Mouse (Mus musculus) myocyte (in vitro differentiated cells): ENCODE results near the gene Gon4l.

Source experiments
- CEBPB ChIP-seq: IDR thresholded peaks from 2 replicates; pipeline ENCODE4 v1.6.1; 2011; ENCODE audit warnings: mild to moderate bottlenecking, moderate library complexity; ENCODE audit not compliant: poor library complexity, insufficient read depth, severe bottlenecking
- E2F4 ChIP-seq: IDR thresholded peaks from one replicate; pipeline ENCODE4 v1.6.1; 2011; ENCODE audit warnings: mild to moderate bottlenecking, control low read depth, moderate library complexity; ENCODE audit not compliant: insufficient read depth
- MAX ChIP-seq: IDR thresholded peaks from one replicate; pipeline ENCODE4 v1.6.1; 2011; ENCODE audit warnings: low read depth, mild to moderate bottlenecking, control low read depth
- MYOG ChIP-seq, 3 experiments: IDR thresholded peaks; one replicate each; pipeline ENCODE4 v1.6.1; 2011; ENCODE audit warnings: control low read depth in 2 of 3, low read depth in 2 of 3, mild to moderate bottlenecking in 2 of 3; ENCODE audit not compliant: insufficient read length in 2 of 3, control insufficient read depth in 1 of 3, insufficient read depth in 1 of 3
- POLR2A ChIP-seq: IDR thresholded peaks from one replicate; pipeline ENCODE4 v1.6.1; 2011; ENCODE audit warnings: low read depth, mild to moderate bottlenecking, control low read depth, moderate library complexity; ENCODE audit not compliant: insufficient read length
- POLR2AphosphoS2 ChIP-seq: IDR thresholded peaks from one replicate; pipeline ENCODE4 v1.6.1; 2011; ENCODE audit warnings: low read depth, control low read depth; ENCODE audit not compliant: insufficient read length
- TCF12 ChIP-seq: IDR thresholded peaks from one replicate; pipeline ENCODE4 v1.6.1; 2011; ENCODE audit warnings: mild to moderate bottlenecking, control low read depth; ENCODE audit not compliant: poor library complexity, insufficient read depth, severe bottlenecking

GRCm38 (mm10) chr3:88921411-88921810 is 86.4 kb downstream of the Gon4l start:
- TF ChIP-seq MYOG (IDR thresholded peaks at IDR 0.05; ENCODE audit: control insufficient read depth in 1 of 3, insufficient read depth in 1 of 3, insufficient read length in 2 of 3, low read depth in 2 of 3) (no peak), POLR2AphosphoS2 (no peak), POLR2A (no peak), MAX (no peak), E2F4 (no peak), CEBPB (no peak), TCF12 (no peak)
